Mouse (Mus musculus) liver, adult 2 months (tissue): Measurements from ENCODE around the gene Lama1. TPM values are rescaled to one million over a fixed set of nuclear protein-coding genes. Genes with fewer than 3 reads are reported as not detected.

Experiments used
- DNase-seq: peaks from one replicate; pipeline ENCODE4 v3.0.0-alpha.2; 2011; ENCODE audit warnings: low read depth, low spot score; ENCODE audit errors: extremely low read depth
- H3K27ac ChIP-seq: fragments of 200-500 bp; replicated peaks from 2 replicates; pipeline ENCODE4 v1.5.1; 2012; ENCODE audit warnings: low read depth, mild to moderate bottlenecking, control low read depth, inconsistent platforms, low read length; ENCODE audit not compliant: insufficient read depth
- H3K27me3 ChIP-seq: fragments of 200-500 bp; 2 replicates; pipeline ENCODE4 v1.6.1; 2012; ENCODE audit warnings: mild to moderate bottlenecking, moderate library complexity, low read length, inconsistent platforms; ENCODE audit not compliant: control insufficient read depth, insufficient read depth
- H3K36me3 ChIP-seq: fragments of 200-500 bp; 2 replicates; pipeline ENCODE4 v1.6.1; 2012; ENCODE audit warnings: low read length, inconsistent platforms; ENCODE audit not compliant: control insufficient read depth, insufficient read depth
- H3K4me1 ChIP-seq: fragments of 200-500 bp; 2 replicates; pipeline ENCODE4 v1.6.1; 2011; ENCODE audit warnings: low read length; ENCODE audit not compliant: control insufficient read depth, insufficient read depth
- H3K4me3 ChIP-seq: fragments of 200-500 bp; 2 replicates; pipeline ENCODE4 v1.5.1; 2011; ENCODE audit warnings: low read depth, mild to moderate bottlenecking, control low read depth, low read length, moderate library complexity; ENCODE audit not compliant: insufficient read depth
- H3K79me2 ChIP-seq: fragments of 200-500 bp; 2 replicates; pipeline ENCODE4 v1.6.1; 2012; ENCODE audit warnings: inconsistent platforms, mild to moderate bottlenecking, low read length, moderate library complexity; ENCODE audit not compliant: control insufficient read depth, insufficient read depth
- H3K9ac ChIP-seq: fragments of 200-500 bp; 2 replicates; pipeline ENCODE4 v1.6.1; 2012; ENCODE audit warnings: low read depth, mild to moderate bottlenecking, control low read depth, inconsistent platforms, low read length
- CTCF ChIP-seq: fragments of 200-500 bp; IDR thresholded peaks from 2 replicates; pipeline ENCODE4 v1.5.1; 2011; ENCODE audit warnings: low read depth, low read length, control low read depth
- POLR2A ChIP-seq: fragments of 200-500 bp; IDR thresholded peaks from 2 replicates; pipeline ENCODE4 v1.6.1; 2011; ENCODE audit warnings: low read length, control low read depth; ENCODE audit not compliant: insufficient read depth; ENCODE audit errors: extremely low read depth
- WGBS: fragments of 180-500 bp; shearing (Covaris S2); methylation state at CpG from one replicate; pipeline ENCODE4 v1.1.7; 2018; 5-methylcytosine and 5-hydroxymethylcytosine counted together
- polyA plus RNA-seq: library from polyadenylated mRNA; depleted of rRNA; stranded (reverse); fragments of >200 nt; gene quantifications from 2 replicates; pipeline ENCODE4 v1.2.3, GENCODE M21; 2012
- total RNA-seq: library from RNA; depleted of rRNA; stranded (reverse); fragments of >200 nt; gene quantifications from 2 replicates; pipeline ENCODE4 v1.2.3, GENCODE M21; 2014

The Lama1 gene
- total and polyA plus RNA-seq, 2 experiments: 2.8 to 5.6 TPM

- 94% methylated on average over 1 of the region's 1 CpGs for WGBS
- no peaks in the 10 kb centered on the region for H3K36me3 ChIP-seq
- H3K4me3 ChIP-seq: no peak overlapping the region
- no peaks in the 10 kb centered on the region for H3K4me1 ChIP-seq
- no peaks in the 10 kb centered on the region for H3K79me2 ChIP-seq
- DNase-seq: no peak
- no peak for TF ChIP-seq CTCF
- no peak for TF ChIP-seq POLR2A
- H3K27me3 ChIP-seq: no peaks in the 10 kb centered on the region
- no peak overlapping the region for H3K27ac ChIP-seq
- H3K9ac ChIP-seq: no peak overlapping the region
These were observed 25.5 kb downstream of the Lama1 start for GRCm38 (mm10) chr17:67722578-67722977.

DNA sequence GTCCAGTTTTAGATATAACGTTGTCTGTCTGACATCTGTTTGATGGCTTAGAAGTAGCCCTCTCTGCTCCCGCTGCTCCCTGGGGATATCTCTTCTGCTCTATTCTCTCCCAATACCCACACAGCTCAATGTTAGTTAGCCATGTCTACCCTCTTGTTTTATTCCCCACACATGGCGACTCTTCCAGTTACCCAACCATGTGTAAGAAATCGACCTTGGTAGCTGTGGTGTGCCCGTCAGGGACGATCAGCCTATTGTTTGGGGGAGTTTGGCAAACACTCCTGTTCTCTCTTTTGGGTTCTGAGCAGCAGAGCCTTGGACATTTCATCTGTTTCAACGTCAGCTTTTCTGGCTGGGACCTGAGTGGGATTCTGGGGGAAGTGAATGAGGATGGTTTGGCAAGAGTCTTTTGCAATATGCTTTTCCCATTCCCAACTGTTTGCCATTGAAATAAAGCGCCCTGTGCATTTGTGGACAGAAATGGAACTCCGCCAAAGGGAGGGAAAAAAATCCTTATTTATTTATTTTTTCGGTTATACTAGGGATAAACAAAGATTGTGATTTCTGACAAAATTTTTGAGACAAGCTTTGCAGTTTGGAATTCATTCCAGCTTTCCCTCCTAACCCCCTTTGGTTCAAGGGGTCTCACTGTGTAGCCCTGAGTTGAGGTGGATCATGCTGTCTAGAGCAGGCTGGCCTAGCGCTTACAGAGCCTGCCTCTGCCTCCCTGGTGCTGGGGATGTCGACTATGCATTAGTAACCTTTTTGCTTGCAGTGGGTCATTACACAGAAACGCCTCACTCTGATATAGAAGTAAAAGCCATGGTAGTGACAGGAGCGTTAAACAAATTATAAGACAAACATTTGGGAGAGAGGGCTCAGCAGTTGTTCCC is 26.4 kb downstream of the Lama1 start:
- H3K9ac ChIP-seq: no peak overlapping the region
- no peaks in the 10 kb centered on the region for H3K4me1 ChIP-seq
- H3K4me3 ChIP-seq: no peak overlapping the region
- 72% methylated on average over 14 of the region's 14 CpGs for WGBS
- no peaks in the 10 kb centered on the region for H3K79me2 ChIP-seq
- no peaks in the 10 kb centered on the region for H3K27me3 ChIP-seq
- no peaks in the 10 kb centered on the region for H3K36me3 ChIP-seq
- TF ChIP-seq POLR2A (no peak), CTCF (no peak)
- no peak overlapping the region for H3K27ac ChIP-seq
- no peak for DNase-seq

DNA sequence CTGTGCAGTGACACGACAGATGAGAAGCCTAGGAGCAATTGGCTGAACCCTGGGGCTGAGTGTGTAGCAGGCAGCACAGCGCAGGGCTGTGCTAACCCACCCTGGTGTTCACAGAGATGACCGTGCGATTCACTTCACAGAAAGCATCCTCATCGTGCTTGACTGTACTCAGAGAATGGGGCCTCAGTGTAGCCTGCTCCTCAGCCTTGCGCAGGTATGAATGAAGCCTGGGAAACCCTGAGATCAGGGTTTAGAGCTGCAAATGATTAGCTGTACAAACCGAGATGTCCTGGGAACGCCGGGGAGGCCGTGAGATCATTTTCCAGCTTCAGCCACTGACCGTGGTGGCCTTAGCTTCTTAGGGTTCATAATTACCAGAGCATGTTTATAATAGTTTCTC is 29.5 kb downstream of the Lama1 start:
- H3K9ac ChIP-seq: no peak overlapping the region
- no peaks in the 10 kb centered on the region for H3K27me3 ChIP-seq
- H3K27ac ChIP-seq: peak overlapping the region; percentile 38; the same call in 1 of the 2 replicates
- H3K36me3 ChIP-seq: no peaks in the 10 kb centered on the region
- H3K4me3 ChIP-seq: no peak overlapping the region
- WGBS: 87% methylated on average over 11 of the region's 11 CpGs
- TF ChIP-seq CTCF (no peak), POLR2A (no peak)
- DNase-seq: no peak
- H3K4me1 ChIP-seq: no peaks in the 10 kb centered on the region
- no peaks in the 10 kb centered on the region for H3K79me2 ChIP-seq

DNA sequence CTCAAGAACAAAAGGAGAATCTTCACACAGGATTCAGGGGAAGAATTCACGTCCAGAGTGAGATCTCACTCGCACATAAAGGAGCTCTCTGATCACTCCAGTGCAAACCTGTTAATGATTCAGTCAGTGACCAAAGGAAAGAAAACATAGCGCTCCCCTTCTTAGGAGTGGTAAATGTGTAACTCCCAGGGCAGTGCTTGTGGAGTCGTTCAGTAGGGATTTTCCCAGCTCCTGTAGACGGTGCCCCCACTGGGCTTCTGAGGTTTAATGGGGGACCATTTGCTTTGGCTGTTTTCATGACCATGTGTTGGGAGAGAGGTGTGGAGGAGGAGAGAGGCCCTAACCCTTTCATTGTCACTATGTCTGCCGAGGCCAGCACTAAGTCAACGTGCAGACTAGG is 31.7 kb downstream of the Lama1 start:
- DNase-seq: no peak
- Histone ChIP-seq H3K4me1 (no peaks in the 10 kb centered on the region), H3K4me3 (no peak overlapping the region), H3K9ac (no peak overlapping the region), H3K27ac (no peak overlapping the region; the same call in 1 of the 2 replicates), H3K27me3 (no peaks in the 10 kb centered on the region), H3K36me3 (no peaks in the 10 kb centered on the region), H3K79me2 (no peaks in the 10 kb centered on the region)
- 29% methylated on average over 7 of the region's 7 CpGs for WGBS
- TF ChIP-seq CTCF (no peak), POLR2A (no peak)

GRCm38 (mm10) chr17:67731096-67731495 is 34.0 kb downstream of the Lama1 start:
- H3K4me1 ChIP-seq: no peaks in the 10 kb centered on the region
- H3K27me3 ChIP-seq: no peaks in the 10 kb centered on the region
- WGBS: 47% methylated on average over 3 of the region's 3 CpGs
- TF ChIP-seq CTCF (no peak), POLR2A (no peak)
- H3K27ac ChIP-seq: peak overlapping the region; percentile 54; the same call in 1 of the 2 replicates
- no peak overlapping the region for H3K9ac ChIP-seq
- H3K36me3 ChIP-seq: no peaks in the 10 kb centered on the region
- no peaks in the 10 kb centered on the region for H3K79me2 ChIP-seq
- no peak overlapping the region for H3K4me3 ChIP-seq
- no peak for DNase-seq

GRCm38 (mm10) chr17:67731964-67732363 is 34.9 kb downstream of the Lama1 start:
- 71% methylated on average over 11 of the region's 11 CpGs for WGBS
- H3K4me3 ChIP-seq: no peak overlapping the region
- DNase-seq: no peak

More at GRCm38 (mm10) chr17:67731964-67732363, 34.9 kb downstream of the Lama1 start:
- H3K27ac ChIP-seq: peak overlapping the region; percentile 55
- no peaks in the 10 kb centered on the region for H3K4me1 ChIP-seq
- TF ChIP-seq CTCF: no peak
- TF ChIP-seq POLR2A: no peak
- H3K36me3 ChIP-seq: no peaks in the 10 kb centered on the region
- H3K9ac ChIP-seq: no peak overlapping the region
- H3K27me3 ChIP-seq: no peaks in the 10 kb centered on the region
- H3K79me2 ChIP-seq: no peaks in the 10 kb centered on the region
